Mouse (Mus musculus): ENCODE data around the gene Myo7a. TPM values are rescaled to one million over a fixed set of nuclear protein-coding genes. Genes with fewer than 3 reads are reported as not detected.

The Myo7a gene
- polyA plus RNA-seq, 1 experiment from 2014 or later, result 17.3 TPM

Other genes starting within 250 kb of the Myo7a start
- gene Gdpd4, start 199.6 kb downstream of the Myo7a start, polyA plus RNA-seq (2015; fragmentation: Nextera tagmentation; extraction: Ambion mirVana), result 0.05 TPM in 1 of 2 replicates, not detected in the other
- gene Omp, start 26.0 kb upstream of the Myo7a start, polyA plus RNA-seq (2015; fragmentation: Nextera tagmentation; extraction: Ambion mirVana), result 0.30 and 0.49 TPM in 2 replicates
- 15.3 and 16.3 TPM in 2 replicates for gene Capn5, start 58.8 kb upstream of the Myo7a start, polyA plus RNA-seq (2015; fragmentation: Nextera tagmentation; extraction: Ambion mirVana)
- gene B3gnt6, start 80.0 kb upstream of the Myo7a start, polyA plus RNA-seq (2015; fragmentation: Nextera tagmentation; extraction: Ambion mirVana), result 0.27 TPM in 1 of 2 replicates, not detected in the other
- 16.6 and 18.3 TPM in 2 replicates for gene Acer3, start 201.7 kb upstream of the Myo7a start, polyA plus RNA-seq (2015; fragmentation: Nextera tagmentation; extraction: Ambion mirVana)
- gene Tsku, start 241.8 kb upstream of the Myo7a start, polyA plus RNA-seq (2015; fragmentation: Nextera tagmentation; extraction: Ambion mirVana), result 9.1 and 10.3 TPM in 2 replicates

Measured in hindbrain, embryonic 13.5 days (tissue).